Mouse (Mus musculus) forebrain, embryonic 11.5 days (tissue): ENCODE data around the gene Map9. TPM values are rescaled to one million over a fixed set of nuclear protein-coding genes. Genes with fewer than 3 reads are reported as not detected.
"Not testable (repeated sequence)": the region's sequence is repeated elsewhere in the genome, so short reads cannot be mapped to it uniquely, and the experiment has no call there.

Experiments
- ATAC-seq: fragments of 200-750 bp; cut with Nextera tagmentation; replicated peaks from 2 replicates; pipeline ENCODE4 v1.8.0; 2017; ENCODE audit warnings: moderate TSS enrichment; ENCODE audit not compliant: low FRiP score
- DNase-seq: peaks from one replicate; pipeline ENCODE4 v3.0.0-alpha.2; 2017; ENCODE audit warnings: low spot score
- H3K27ac ChIP-seq: fragments of 300-500 bp; sonication (generic); 2 replicates; pipeline ENCODE4 v1.5.1; 2014; ENCODE audit warnings: low read depth, low read length
- H3K27me3 ChIP-seq: fragments of 300-500 bp; sonication (generic); 2 replicates; pipeline ENCODE4 v1.6.1; 2014; ENCODE audit warnings: mild to moderate bottlenecking, low read length, mixed read lengths; ENCODE audit not compliant: control insufficient read depth, insufficient read depth
- H3K36me3 ChIP-seq: fragments of 300-500 bp; sonication (generic); 2 replicates; pipeline ENCODE4 v1.6.1; 2014; ENCODE audit warnings: mild to moderate bottlenecking, low read length, moderate library complexity, mixed read lengths; ENCODE audit not compliant: control insufficient read depth, insufficient read depth
- H3K4me1 ChIP-seq: fragments of 300-500 bp; sonication (generic); replicated peaks from 2 replicates; pipeline ENCODE4 v1.6.1; 2014; ENCODE audit warnings: low read length, mixed read lengths; ENCODE audit not compliant: control insufficient read depth, insufficient read depth
- H3K4me2 ChIP-seq: fragments of 300-500 bp; sonication (generic); 2 replicates; pipeline ENCODE4 v1.6.1; 2014; ENCODE audit warnings: low read depth, mild to moderate bottlenecking, low read length, moderate library complexity, mixed read lengths; ENCODE audit not compliant: severe bottlenecking
- H3K4me3 ChIP-seq: fragments of 300-500 bp; sonication (generic); 2 replicates; pipeline ENCODE4 v1.5.1; 2014; ENCODE audit warnings: low read depth, low read length
- H3K9ac ChIP-seq: fragments of 300-500 bp; sonication (generic); 2 replicates; pipeline ENCODE4 v1.6.1; 2014; ENCODE audit warnings: low read length
- H3K9me3 ChIP-seq: fragments of 300-500 bp; sonication (generic); 2 replicates; pipeline ENCODE4 v1.6.1; 2016; ENCODE audit warnings: low read length, mixed read lengths; ENCODE audit not compliant: control insufficient read depth
- WGBS: fragments of 180-500 bp; shearing (Covaris S2); extraction: QIAGEN DNeasy Blood & Tissue Kit; methylation state at CpG from one replicate; pipeline ENCODE4 v1.1.7; 2014; 5-methylcytosine and 5-hydroxymethylcytosine counted together
- polyA plus RNA-seq: library from polyadenylated mRNA; unstranded; fragments of >200 nt; fragmentation: Nextera tagmentation; extraction: Ambion mirVana; gene quantifications from 2 replicates; pipeline ENCODE4 v1.2.1, GENCODE M21; 2014

Gene Map9
- polyA plus RNA-seq, result 13.0 and 15.0 TPM in 2 replicates

DNA sequence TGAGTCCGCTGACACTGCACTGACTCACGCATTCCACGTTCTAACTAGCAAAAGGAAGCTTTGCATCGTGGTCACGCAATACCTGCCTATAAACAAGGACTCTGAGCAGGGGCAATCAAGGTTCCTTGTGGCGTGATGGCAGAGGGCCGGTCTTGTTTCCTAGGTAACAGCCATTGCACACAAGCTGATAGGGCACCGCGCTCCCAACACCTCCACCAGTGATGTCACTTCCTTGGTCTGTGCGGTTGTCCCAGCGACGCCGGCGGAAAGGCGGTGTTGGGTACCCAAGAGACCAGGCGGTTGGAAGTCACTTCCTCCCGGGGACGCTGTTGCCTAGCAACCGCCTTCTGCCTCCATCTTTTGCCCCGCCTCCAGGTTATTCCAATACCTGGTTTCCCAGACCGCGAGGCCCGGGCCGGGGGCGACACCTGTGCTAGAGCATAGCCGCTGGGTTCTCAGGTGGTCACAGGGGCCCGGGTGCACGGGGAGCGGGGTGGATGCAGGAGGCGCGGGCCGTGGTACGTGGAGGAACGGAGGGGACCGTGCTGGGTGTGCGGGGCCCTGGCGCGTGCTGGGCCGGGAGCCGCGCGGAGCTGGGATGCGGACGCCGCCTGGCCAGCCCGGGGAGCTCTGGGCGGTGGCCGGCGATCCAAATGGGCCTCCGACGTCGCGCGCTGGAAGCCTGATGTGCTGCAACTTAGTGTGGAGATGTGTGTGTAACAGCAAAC lies at the start of gene Map9:
Map9 (plus strand) TSS at position 248 of the 728 bp plus-strand sequence.
- under 1% methylated on average over 54 of the region's 54 CpGs for WGBS
- peak within 1 kb of the TSS; percentile 62; the same call in 1 of the 2 replicates for H3K27ac ChIP-seq
- peak within 1 kb of the TSS; percentile 63 for H3K9ac ChIP-seq
- peak within 1 kb of the TSS; percentile 65 for H3K4me2 ChIP-seq
- H3K36me3 ChIP-seq, result no peaks in the 10 kb centered on the region
- H3K27me3 ChIP-seq, result no peaks in the 10 kb centered on the region
- peak; percentile 97 for DNase-seq
- no peaks in the 10 kb centered on the region for H3K4me1 ChIP-seq
- peak; percentile 100 for ATAC-seq
- no peaks in the 10 kb centered on the region for H3K9me3 ChIP-seq
- H3K4me3 ChIP-seq, result peak within 1 kb of the TSS; percentile 68

DNA sequence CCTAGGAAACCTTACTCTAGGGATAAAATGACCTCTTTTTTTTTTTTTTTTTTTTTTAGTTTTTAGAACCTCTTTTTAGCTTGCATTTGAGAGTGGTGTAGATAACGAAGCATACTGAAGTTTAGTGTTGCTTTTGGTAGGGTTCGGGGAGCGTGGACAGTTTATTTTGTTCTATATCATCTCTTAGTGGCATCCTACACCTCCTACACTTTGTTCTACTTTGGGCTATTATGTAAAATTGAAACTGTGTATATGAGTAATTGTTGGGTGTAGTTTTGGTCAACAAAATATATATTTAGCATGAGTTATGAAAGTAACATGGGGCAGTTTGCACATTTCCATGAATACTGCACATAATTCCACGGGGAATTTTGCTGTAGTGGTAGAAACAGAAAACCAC lies 42.1 kb upstream of the Map9 start:
- 90% methylated on average over 4 of the region's 4 CpGs for WGBS
- Histone ChIP-seq H3K9me3 (no peaks in the 10 kb centered on the region), H3K4me3 (no peak overlapping the region), H3K4me2 (no peak overlapping the region), H3K4me1 (no peaks in the 10 kb centered on the region), H3K27me3 (no peaks in the 10 kb centered on the region), H3K9ac (no peak overlapping the region), H3K27ac (no peak overlapping the region), H3K36me3 (no peaks in the 10 kb centered on the region)
- ATAC-seq (no peak), DNase-seq (no peak)

DNA sequence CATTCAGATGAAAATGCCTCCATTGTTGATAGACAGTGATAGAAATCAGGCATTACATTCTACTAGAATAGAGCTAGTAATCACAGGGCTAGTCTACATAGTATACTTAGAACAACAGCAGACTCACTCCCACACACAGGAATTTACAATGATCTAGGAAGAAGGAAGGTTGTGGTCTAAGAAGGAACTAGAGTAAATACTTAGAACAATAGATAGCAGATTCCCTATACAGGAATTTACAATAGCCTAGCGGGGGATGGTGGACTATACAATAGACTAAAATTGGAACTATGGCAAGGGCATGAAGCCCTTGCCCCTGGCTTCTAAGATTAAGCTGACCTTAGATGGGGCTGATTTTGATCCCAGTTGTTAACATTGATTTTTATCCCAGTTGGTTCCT lies 31.1 kb upstream of the Map9 start:
- 95% methylated on average over 1 of the region's 1 CpGs for WGBS
- H3K36me3 ChIP-seq, DNase-seq, H3K27me3 ChIP-seq, H3K4me1 ChIP-seq, H3K4me2 ChIP-seq, ATAC-seq, H3K4me3 ChIP-seq, H3K9ac ChIP-seq, H3K27ac ChIP-seq, H3K9me3 ChIP-seq: not testable (repeated sequence)

DNA sequence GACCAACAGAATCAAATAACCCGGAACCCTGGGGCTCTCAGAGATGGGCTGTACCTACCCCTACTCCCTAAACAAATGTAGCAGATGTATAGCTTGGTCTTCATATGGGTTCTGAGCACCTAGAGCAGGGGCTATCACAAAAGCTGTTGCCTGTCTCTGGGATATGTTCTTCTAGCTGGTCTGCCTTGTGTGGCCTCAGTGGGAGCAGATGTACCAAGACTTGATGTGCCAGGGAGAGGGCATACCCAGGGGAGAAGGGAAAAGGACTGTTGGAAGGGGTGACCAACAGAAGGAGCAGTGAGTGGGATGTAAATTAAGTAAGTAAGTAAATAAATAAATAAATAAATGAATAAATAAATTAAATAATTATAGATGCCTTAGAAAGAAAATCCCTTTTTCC lies 25.8 kb upstream of the Map9 start:
- Histone ChIP-seq H3K4me1 (0 out of 2 replicates have a peak, but pooled peaks cover 1% of the 10 kb centered on the region), H3K27ac (no peak overlapping the region), H3K9ac (no peak overlapping the region), H3K9me3 (no peaks in the 10 kb centered on the region), H3K4me2 (no peak overlapping the region), H3K27me3 (no peaks in the 10 kb centered on the region), H3K4me3 (no peak overlapping the region), H3K36me3 (no peaks in the 10 kb centered on the region)
- no peak for ATAC-seq
- DNase-seq, result no peak
- 83% methylated on average over 1 of the region's 1 CpGs for WGBS

DNA sequence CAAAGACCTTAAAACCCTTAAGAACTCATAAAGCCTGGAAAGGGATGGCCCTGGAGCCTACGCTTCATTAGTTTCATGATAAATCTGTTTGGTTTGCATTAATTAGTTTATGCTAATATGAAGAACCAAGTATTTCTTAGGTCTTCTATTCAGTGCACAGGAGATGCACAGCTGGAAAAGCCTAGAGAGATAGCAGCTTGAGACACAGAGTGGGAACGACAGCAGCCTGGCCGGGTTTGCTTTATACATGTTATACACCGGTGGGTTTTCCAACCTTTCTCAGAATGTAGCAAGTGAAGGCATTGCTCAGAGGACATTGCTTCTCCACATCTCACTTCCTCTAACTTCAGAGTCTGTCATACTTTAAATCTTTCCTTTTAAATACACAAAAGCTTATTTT lies 25.3 kb upstream of the Map9 start:
- H3K27ac ChIP-seq, result no peak overlapping the region
- no peak overlapping the region for H3K9ac ChIP-seq
- H3K4me2 ChIP-seq, result no peak overlapping the region
- DNase-seq (no peak), ATAC-seq (no peak)
- no peaks in the 10 kb centered on the region for H3K9me3 ChIP-seq
- WGBS, result 82% methylated on average over 4 of the region's 4 CpGs
- H3K27me3 ChIP-seq, result no peaks in the 10 kb centered on the region
- H3K36me3 ChIP-seq, result no peaks in the 10 kb centered on the region
- H3K4me1 ChIP-seq, result 0 out of 2 replicates have a peak, but pooled peaks cover 1% of the 10 kb centered on the region
- no peak overlapping the region for H3K4me3 ChIP-seq

DNA sequence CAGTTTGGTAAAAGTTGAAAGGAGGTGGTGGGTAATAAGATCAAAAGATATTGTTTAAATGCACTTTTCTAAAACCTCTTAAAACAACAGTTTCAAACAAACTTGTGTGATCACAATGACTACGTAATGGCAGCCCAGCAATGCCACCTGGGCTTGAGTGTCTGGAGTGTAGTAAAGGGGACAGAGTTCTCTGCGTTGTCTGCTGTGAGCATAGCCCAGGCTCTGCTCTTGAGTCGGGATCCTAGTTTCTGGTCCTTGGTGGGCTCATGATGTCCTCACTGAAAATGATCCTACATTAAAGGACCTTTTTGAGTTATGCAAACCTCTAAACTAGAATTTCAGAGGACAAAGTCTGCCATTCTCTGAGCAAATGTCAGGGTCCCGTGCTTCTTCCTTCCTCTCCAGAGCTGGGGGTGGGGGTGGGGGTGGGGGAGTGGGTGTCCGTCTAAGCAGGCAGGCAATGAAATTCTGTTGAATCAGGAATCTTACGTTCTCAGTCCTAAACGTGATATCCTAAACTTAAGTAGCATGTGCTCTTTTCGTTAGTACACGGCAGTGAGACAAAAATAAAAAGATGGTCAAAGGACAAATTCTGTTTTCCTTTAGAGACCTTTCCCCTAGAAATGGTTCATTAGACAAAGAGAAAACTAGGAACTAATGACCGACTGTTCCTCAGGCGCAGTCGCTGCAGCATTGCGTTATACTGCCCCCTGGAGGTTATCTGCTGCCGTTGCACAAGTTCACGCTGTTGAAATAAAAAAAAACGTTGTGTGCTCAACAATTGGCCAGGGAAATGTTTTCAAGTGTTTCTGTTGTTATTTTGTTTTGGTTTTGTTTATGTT lies 24.5 kb upstream of the Map9 start:
- H3K36me3 ChIP-seq, result no peaks in the 10 kb centered on the region
- H3K4me2 ChIP-seq, result peak overlapping the region; percentile 43
- no peaks in the 10 kb centered on the region for H3K27me3 ChIP-seq
- H3K4me1 ChIP-seq, result 0 out of 2 replicates have a peak, but pooled peaks cover 1% of the 10 kb centered on the region
- H3K4me3 ChIP-seq, result peak overlapping the region; percentile 14; the same call in 1 of the 2 replicates
- ATAC-seq (peak; percentile 70), DNase-seq (peak; percentile 76)
- no peak overlapping the region for H3K27ac ChIP-seq
- no peaks in the 10 kb centered on the region for H3K9me3 ChIP-seq
- H3K9ac ChIP-seq, result peak overlapping the region; percentile 20; the same call in 1 of the 2 replicates
- 7% methylated on average over 16 of the region's 16 CpGs for WGBS

DNA sequence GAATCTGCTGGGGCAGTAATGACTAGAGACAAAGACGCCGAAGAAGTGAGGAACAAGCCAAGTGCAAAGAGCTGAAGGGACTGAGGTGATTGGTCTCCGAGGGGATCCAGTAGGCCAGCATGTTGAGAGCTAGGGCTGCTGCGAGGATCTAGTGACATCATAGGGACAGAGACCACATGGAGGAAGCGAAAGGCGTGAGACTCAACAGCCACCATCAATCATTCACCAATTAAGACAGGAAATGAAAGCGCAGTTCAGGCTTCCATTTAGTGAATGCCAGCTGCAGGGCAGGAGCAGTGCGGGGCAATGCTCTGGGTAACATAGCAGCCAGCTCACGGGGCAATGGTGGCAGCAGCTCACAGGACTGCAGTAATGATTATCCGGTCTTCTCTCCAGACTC lies 17.7 kb upstream of the Map9 start:
- no peak for DNase-seq

DNA sequence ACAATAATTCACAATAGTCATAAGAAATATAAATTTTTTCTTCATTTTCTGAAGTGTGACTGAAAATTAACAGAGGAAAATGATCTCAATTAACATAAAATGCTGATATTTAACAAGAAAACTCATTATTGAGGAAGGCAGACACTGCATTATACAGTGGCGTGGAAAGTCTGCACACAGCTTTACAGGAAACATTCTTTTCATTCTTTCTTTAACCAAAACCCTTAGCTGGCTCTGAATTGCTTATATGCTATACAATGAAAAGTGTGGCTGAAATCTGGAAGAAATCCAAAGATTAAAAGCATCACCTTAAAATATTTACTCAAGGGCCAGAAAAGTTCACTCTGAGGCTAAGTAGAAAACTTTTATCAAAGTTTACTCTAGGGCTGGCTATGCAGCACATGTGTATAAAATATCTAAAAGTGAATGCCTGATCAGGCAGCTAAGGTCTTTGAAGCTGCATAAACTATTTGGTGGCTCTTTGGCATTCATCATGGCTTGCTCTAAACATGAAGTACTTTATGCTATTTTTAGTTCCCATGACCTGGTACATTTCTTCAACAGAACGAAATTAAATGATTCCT lies 9.5 kb upstream of the Map9 start:
- Histone ChIP-seq H3K36me3 (no peaks in the 10 kb centered on the region), H3K27ac (no peak overlapping the region)
- WGBS, result 68% methylated on average over 2 of the region's 2 CpGs

More for the DNA sequence above, 17.7 kb upstream of the Map9 start:
- Histone ChIP-seq H3K36me3 (no peaks in the 10 kb centered on the region), H3K4me2 (no peak overlapping the region), H3K9me3 (no peaks in the 10 kb centered on the region), H3K27ac (no peak overlapping the region), H3K9ac (no peak overlapping the region), H3K27me3 (no peaks in the 10 kb centered on the region), H3K4me3 (no peak overlapping the region), H3K4me1 (no peaks in the 10 kb centered on the region)
- no peak for ATAC-seq
- 88% methylated on average over 10 of the region's 10 CpGs for WGBS

More for the DNA sequence above, 9.5 kb upstream of the Map9 start:
- Histone ChIP-seq H3K9ac (no peak overlapping the region), H3K9me3 (no peaks in the 10 kb centered on the region), H3K4me1 (no peaks in the 10 kb centered on the region), H3K27me3 (no peaks in the 10 kb centered on the region), H3K4me3 (no peak overlapping the region), H3K4me2 (no peak overlapping the region)
- ATAC-seq (no peak), DNase-seq (no peak)
